Mouse (Mus musculus) neural tube, embryonic 12.5 days (tissue): Measurements from ENCODE around the gene Olfr410. TPM values are rescaled to one million over a fixed set of nuclear protein-coding genes. Genes with fewer than 3 reads are reported as not detected.

Experiments used
- ATAC-seq: fragments of 200-750 bp; cut with Nextera tagmentation; 2 replicates; pipeline ENCODE4 v1.8.0; 2017; ENCODE audit warnings: low read depth, mild to moderate bottlenecking, moderate TSS enrichment, moderate library complexity; ENCODE audit not compliant: low FRiP score
- H3K27ac ChIP-seq: fragments of 300-500 bp; sonication (generic); 2 replicates; pipeline ENCODE4 v1.5.1; 2016
- H3K27me3 ChIP-seq: fragments of 300-500 bp; sonication (generic); replicated peaks from 2 replicates; pipeline ENCODE4 v1.6.1; 2016; ENCODE audit warnings: mild to moderate bottlenecking
- H3K36me3 ChIP-seq: fragments of 300-500 bp; sonication (generic); 2 replicates; pipeline ENCODE4 v1.6.1; 2016; ENCODE audit warnings: mild to moderate bottlenecking
- H3K4me1 ChIP-seq: fragments of 300-500 bp; sonication (generic); 2 replicates; pipeline ENCODE4 v1.6.1; 2016
- H3K4me2 ChIP-seq: fragments of 300-500 bp; sonication (generic); replicated peaks from 2 replicates; pipeline ENCODE4 v1.6.1; 2016; ENCODE audit warnings: mild to moderate bottlenecking
- H3K4me3 ChIP-seq: fragments of 300-500 bp; sonication (generic); 2 replicates; pipeline ENCODE4 v1.5.1; 2016
- H3K9ac ChIP-seq: fragments of 300-500 bp; sonication (generic); 2 replicates; pipeline ENCODE4 v1.6.1; 2016; ENCODE audit warnings: mild to moderate bottlenecking
- H3K9me3 ChIP-seq: fragments of 300-500 bp; sonication (generic); 2 replicates; pipeline ENCODE4 v1.6.1; 2016; ENCODE audit warnings: mild to moderate bottlenecking
- WGBS: fragments of 180-500 bp; shearing (Covaris S2); methylation state at CpG from one replicate; pipeline ENCODE4 v1.1.7; 2016; 5-methylcytosine and 5-hydroxymethylcytosine counted together
- polyA plus RNA-seq: library from polyadenylated mRNA; unstranded; fragments of >200 nt; fragmentation: Nextera tagmentation; extraction: Ambion mirVana; gene quantifications from 2 replicates; pipeline ENCODE4 v1.2.1, GENCODE M21; 2016

The Olfr410 gene
- not detected in 2 replicates for polyA plus RNA-seq

DNA sequence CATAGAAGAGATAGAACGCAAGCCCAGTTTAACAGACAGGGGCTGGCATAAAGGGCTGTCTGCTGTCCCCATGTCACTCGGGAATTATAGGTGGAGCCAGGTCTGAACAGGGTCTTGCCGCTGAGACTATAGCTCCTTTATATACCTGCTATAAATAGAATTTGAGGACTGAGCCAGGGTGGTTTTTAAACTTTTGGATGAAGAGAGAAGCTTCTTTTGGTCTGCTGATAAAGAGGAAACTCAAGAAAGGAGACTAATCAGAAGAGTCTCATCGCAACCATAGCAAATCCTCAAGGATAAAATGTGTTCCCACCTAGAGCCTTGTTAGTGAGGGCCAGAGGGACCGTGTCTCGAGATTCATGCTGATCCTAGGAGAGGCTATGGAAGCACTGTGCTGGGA is at the start of gene Olfr410:
Gene Olfr410 (minus strand): TSS at position 101 of the 400 bp plus-strand sequence.
- Histone ChIP-seq H3K36me3 (no peaks in the 10 kb centered on the region), H3K9me3 (no peaks in the 10 kb centered on the region), H3K9ac (no peak within 1 kb of the TSS), H3K4me3 (no peak within 1 kb of the TSS), H3K4me2 (no peak within 1 kb of the TSS), H3K4me1 (no peaks in the 10 kb centered on the region), H3K27ac (no peak within 1 kb of the TSS), H3K27me3 (no peaks in the 10 kb centered on the region)
- no peak for ATAC-seq
- 82% methylated on average over 6 of the region's 6 CpGs for WGBS

GRCm38 (mm10) chr11:74387203-74387602 is 49.4 kb upstream of the Olfr410 start:
- Histone ChIP-seq H3K36me3 (peaks cover 7% of the 10 kb centered on the region; the same call in 1 of the 2 replicates), H3K4me3 (no peak overlapping the region), H3K27ac (no peak overlapping the region), H3K4me2 (no peak overlapping the region), H3K9me3 (no peaks in the 10 kb centered on the region), H3K27me3 (no peaks in the 10 kb centered on the region), H3K9ac (no peak overlapping the region), H3K4me1 (no peaks in the 10 kb centered on the region)
- ATAC-seq, result no peak
- 84% methylated on average over 5 of the region's 5 CpGs for WGBS

GRCm38 (mm10) chr11:74385674-74386073 is 47.8 kb upstream of the Olfr410 start:
- Histone ChIP-seq H3K27ac (no peak overlapping the region), H3K9ac (no peak overlapping the region), H3K4me2 (no peak overlapping the region), H3K27me3 (no peaks in the 10 kb centered on the region), H3K4me1 (no peaks in the 10 kb centered on the region), H3K9me3 (no peaks in the 10 kb centered on the region), H3K36me3 (peaks cover 7% of the 10 kb centered on the region; the same call in 1 of the 2 replicates), H3K4me3 (no peak overlapping the region)
- no peak for ATAC-seq
- WGBS, result 88% methylated on average over 9 of the region's 9 CpGs

DNA sequence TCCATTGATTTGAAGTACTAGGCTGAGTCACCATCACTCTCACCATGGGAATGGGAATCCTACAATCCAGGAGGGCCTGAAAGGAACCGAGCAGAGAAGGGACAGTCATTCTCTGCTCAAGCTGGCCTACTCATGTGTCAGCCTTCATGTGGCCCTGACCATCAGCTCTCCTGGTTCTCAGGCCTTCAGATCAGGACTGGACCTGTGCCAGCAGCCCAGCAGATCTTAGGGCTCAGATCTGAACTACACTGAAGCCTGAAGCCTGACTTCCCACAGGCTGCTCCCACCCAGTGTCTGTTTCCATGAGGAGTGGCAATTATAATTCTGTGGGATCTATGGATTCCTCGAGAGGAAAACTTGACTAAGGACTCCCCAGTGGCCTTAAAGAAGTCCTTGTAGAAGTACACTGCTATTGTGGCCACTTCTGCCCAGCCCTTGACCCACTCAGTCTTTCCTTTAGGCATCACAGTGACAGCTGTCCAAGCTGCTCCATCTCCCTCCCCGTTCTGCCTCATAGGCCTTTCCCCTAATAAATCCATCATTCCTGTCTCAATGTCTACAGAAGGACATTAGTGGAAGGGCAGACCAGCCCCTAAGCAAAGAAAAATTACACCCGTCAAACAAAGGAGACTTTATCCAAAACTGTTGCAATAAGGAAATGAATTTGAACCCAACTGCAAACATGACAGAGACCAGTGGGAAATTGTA is 41.5 kb upstream of the Olfr410 start:
- H3K9me3 ChIP-seq, result no peaks in the 10 kb centered on the region
- H3K36me3 ChIP-seq, result no peaks in the 10 kb centered on the region
- H3K27ac ChIP-seq, result no peak overlapping the region
- no peak overlapping the region for H3K4me3 ChIP-seq
- no peak overlapping the region for H3K9ac ChIP-seq
- H3K27me3 ChIP-seq, result no peaks in the 10 kb centered on the region
- no peak for ATAC-seq
- no peak overlapping the region for H3K4me2 ChIP-seq
- WGBS, result 72% methylated on average over 4 of the region's 4 CpGs
- H3K4me1 ChIP-seq, result no peaks in the 10 kb centered on the region

- WGBS, result 84% methylated on average over 3 of the region's 3 CpGs
- H3K27me3 ChIP-seq, result no peaks in the 10 kb centered on the region
- H3K9ac ChIP-seq, result no peak overlapping the region
- no peak overlapping the region for H3K27ac ChIP-seq
- no peak overlapping the region for H3K4me3 ChIP-seq
- no peaks in the 10 kb centered on the region for H3K4me1 ChIP-seq
- no peak overlapping the region for H3K4me2 ChIP-seq
- H3K9me3 ChIP-seq, result no peaks in the 10 kb centered on the region
- no peaks in the 10 kb centered on the region for H3K36me3 ChIP-seq
- ATAC-seq, result peak; percentile 88
These were observed 39.0 kb upstream of the Olfr410 start for GRCm38 (mm10) chr11:74376847-74377246.

DNA sequence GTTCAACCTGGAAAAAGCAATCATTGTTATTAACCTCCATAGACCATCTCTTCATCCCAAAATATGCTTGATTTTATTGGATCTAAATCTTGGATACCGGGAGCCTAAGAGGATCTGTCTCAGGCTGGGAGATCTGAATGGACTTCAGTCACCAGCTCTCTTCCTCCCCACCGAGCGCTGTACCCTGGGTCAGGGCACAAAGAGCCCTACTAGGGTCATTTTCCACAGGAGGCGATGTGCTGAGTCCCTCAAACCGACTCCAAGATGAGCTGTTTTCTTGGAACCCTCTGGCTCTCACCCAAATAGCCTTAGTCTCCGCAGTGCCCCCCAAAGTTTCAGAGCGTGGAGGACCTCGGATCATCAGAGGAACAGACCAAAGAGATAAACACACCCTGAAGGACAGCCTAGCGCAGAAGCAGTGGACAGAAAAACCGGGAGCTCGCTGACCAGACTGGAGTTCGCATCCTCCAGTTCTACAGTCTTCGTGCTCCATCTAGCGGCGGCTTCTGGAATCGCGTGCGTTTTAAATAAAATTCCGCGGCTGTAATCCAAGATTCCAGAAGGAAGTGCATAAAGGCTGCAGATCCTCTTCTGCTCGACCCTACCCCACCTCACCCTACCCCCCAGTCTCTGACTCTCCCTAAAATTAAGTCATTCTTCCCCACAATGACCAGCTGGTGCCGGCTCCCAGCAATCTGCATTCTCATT is 33.7 kb upstream of the Olfr410 start:
- Histone ChIP-seq H3K27ac (no peak overlapping the region), H3K4me1 (no peaks in the 10 kb centered on the region), H3K36me3 (no peaks in the 10 kb centered on the region), H3K27me3 (0 out of 2 replicates have a peak, but pooled peaks cover 5% of the 10 kb centered on the region), H3K9me3 (no peaks in the 10 kb centered on the region), H3K9ac (no peak overlapping the region), H3K4me2 (no peak overlapping the region; the same call in 1 of the 2 replicates), H3K4me3 (no peak overlapping the region)
- WGBS, result 13% methylated on average over 22 of the region's 22 CpGs
- peak; percentile 68 for ATAC-seq

DNA sequence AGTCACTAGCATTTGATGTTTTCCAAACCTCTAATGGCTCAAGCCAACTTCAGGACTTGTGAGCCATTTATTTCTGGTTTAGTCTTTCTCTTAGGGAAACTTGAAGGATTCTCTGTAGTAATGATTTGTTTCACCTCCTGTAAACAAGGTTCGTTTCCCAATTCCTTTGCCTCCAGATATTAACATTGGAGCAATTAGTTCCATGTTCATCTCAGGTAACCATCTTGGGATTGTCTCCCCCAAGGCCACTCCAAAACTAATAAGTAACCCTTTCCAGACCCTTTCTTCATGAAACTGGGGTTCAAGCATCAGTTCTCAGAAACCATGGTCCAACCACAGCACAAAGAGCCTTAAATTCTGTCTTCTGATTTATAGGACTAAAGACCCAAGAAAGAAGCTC is 23.9 kb upstream of the Olfr410 start, which contains the start of gene Olfr412:
Gene Olfr412 (plus strand): TSS at position 301 of the 400 bp plus-strand sequence.
- H3K27me3 ChIP-seq, result no peaks in the 10 kb centered on the region
- WGBS, result 79% methylated on average over 1 of the region's 1 CpGs
- H3K9me3 ChIP-seq, result peaks cover 9% of the 10 kb centered on the region; the same call in 1 of the 2 replicates
- ATAC-seq, result no peak
- H3K36me3 ChIP-seq, result no peaks in the 10 kb centered on the region
- no peak within 1 kb of the TSS for H3K9ac ChIP-seq
- no peak within 1 kb of the TSS for H3K27ac ChIP-seq
- no peak within 1 kb of the TSS for H3K4me2 ChIP-seq
- no peaks in the 10 kb centered on the region for H3K4me1 ChIP-seq
- no peak within 1 kb of the TSS for H3K4me3 ChIP-seq

GRCm38 (mm10) chr11:74352550-74352949 is 14.7 kb upstream of the Olfr410 start, which contains the start of gene Olfr411:
Gene Olfr411, minus strand, starts transcription at chr11:74352650.
- H3K4me3 ChIP-seq, result no peak within 1 kb of the TSS
- no peaks in the 10 kb centered on the region for H3K36me3 ChIP-seq
- H3K4me1 ChIP-seq, result no peaks in the 10 kb centered on the region
- H3K9ac ChIP-seq, result no peak within 1 kb of the TSS
- H3K9me3 ChIP-seq, result no peaks in the 10 kb centered on the region
- no peak within 1 kb of the TSS for H3K27ac ChIP-seq
- no peak within 1 kb of the TSS for H3K4me2 ChIP-seq
- no peaks in the 10 kb centered on the region for H3K27me3 ChIP-seq
- ATAC-seq, result no peak
- WGBS, result 81% methylated on average over 3 of the region's 3 CpGs

DNA sequence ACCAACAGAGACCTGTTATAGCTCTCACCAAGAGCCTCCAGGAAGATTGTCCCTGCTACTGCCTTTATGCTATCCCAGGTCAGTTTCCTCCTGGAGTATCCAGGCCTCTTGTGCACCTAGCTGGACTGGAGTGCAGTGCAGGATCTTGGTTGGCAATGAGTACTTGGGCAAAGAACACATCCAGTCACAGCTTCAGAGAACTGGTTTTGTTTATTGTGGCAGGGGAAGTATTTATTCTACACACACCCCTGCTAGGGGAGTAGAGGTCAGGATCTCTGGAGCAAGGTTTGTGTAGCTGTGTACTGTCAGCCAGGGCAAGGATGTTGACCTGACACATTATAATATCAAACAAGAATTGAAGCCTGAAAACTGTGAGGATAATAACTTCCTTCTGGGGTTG is 9.1 kb downstream of the Olfr410 start:
- Histone ChIP-seq H3K4me3 (no peak overlapping the region), H3K4me2 (no peak overlapping the region), H3K27me3 (no peaks in the 10 kb centered on the region), H3K36me3 (no peaks in the 10 kb centered on the region), H3K4me1 (no peaks in the 10 kb centered on the region), H3K27ac (no peak overlapping the region), H3K9ac (no peak overlapping the region), H3K9me3 (0 out of 2 replicates have a peak, but pooled peaks cover 4% of the 10 kb centered on the region)
- ATAC-seq, result no peak

DNA sequence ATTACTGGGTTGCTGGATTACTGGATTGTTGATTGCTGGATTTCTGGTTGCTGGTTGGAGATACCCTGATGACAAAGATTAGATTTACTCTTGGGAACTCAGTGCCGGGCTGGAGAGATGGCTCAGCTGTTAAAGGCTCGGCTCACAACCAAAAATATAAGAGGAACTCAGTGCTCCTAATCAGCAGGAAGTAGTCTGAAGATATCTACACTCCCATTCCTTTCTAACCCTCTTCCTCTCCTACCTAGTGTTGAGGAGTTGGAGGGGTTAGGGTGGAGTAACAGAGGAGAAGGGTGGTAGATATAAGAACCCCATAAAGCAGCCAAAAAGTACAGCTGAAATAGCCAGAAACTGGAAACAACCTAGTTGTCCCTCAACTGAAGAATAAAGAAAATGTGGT is 11.8 kb downstream of the Olfr410 start:
- Histone ChIP-seq H3K4me1 (no peaks in the 10 kb centered on the region), H3K4me2 (no peak overlapping the region), H3K36me3 (no peaks in the 10 kb centered on the region), H3K27me3 (no peaks in the 10 kb centered on the region), H3K9ac (no peak overlapping the region), H3K9me3 (0 out of 2 replicates have a peak, but pooled peaks cover 4% of the 10 kb centered on the region), H3K4me3 (no peak overlapping the region), H3K27ac (no peak overlapping the region)
- 87% methylated on average over 2 of the region's 2 CpGs for WGBS
- no peak for ATAC-seq

- no peak for ATAC-seq
- no peaks in the 10 kb centered on the region for H3K36me3 ChIP-seq
- H3K4me2 ChIP-seq, result no peak overlapping the region
- no peak overlapping the region for H3K4me3 ChIP-seq
- no peaks in the 10 kb centered on the region for H3K27me3 ChIP-seq
- whole genome bisulfite sequencing, result 78% methylated on average over 2 of the region's 2 CpGs
- H3K27ac ChIP-seq, result no peak overlapping the region
- H3K4me1 ChIP-seq, result no peaks in the 10 kb centered on the region
- H3K9ac ChIP-seq, result no peak overlapping the region
- H3K9me3 ChIP-seq, result 0 out of 2 replicates have a peak, but pooled peaks cover 8% of the 10 kb centered on the region
These were observed 50.6 kb downstream of the Olfr410 start for GRCm38 (mm10) chr11:74287256-74287655.

GRCm38 (mm10) chr11:74283436-74283835 is 54.4 kb downstream of the Olfr410 start, which contains the start of gene Olfr59:
Gene Olfr59, plus strand, starts transcription at chr11:74283736.
- no peak within 1 kb of the TSS for H3K4me3 ChIP-seq

More at GRCm38 (mm10) chr11:74283436-74283835, 54.4 kb downstream of the Olfr410 start, which contains the start of gene Olfr59:
- no peak within 1 kb of the TSS for H3K27ac ChIP-seq
- ATAC-seq, result no peak
- H3K9ac ChIP-seq, result no peak within 1 kb of the TSS
- H3K36me3 ChIP-seq, result no peaks in the 10 kb centered on the region
- H3K4me2 ChIP-seq, result no peak within 1 kb of the TSS
- peaks cover 19% of the 10 kb centered on the region; the same call in 1 of the 2 replicates for H3K9me3 ChIP-seq
- 69% methylated on average over 2 of the region's 2 CpGs for WGBS
- H3K27me3 ChIP-seq, result no peaks in the 10 kb centered on the region
- no peaks in the 10 kb centered on the region for H3K4me1 ChIP-seq
